Mouse (Mus musculus) midbrain, postnatal 0 days (tissue): ENCODE measurements at regions not wholly inside any gene's neighbourhood (a gene's known extent, or its start where the extent isn't known, plus 50 kb on each side); places are given as distances from the start of the nearest gene placed in this dataset.

Source experiments
- ATAC-seq: fragments of 200-750 bp; cut with Nextera tagmentation; 2 replicates; pipeline ENCODE4 v1.8.0; 2017; ENCODE audit warnings: moderate number of reproducible peaks, mild to moderate bottlenecking, moderate TSS enrichment, moderate library complexity; ENCODE audit not compliant: low FRiP score
- DNase-seq: peaks from one replicate; pipeline ENCODE4 v3.0.0-alpha.2; 2015; ENCODE audit warnings: low spot score
- H3K27ac ChIP-seq: fragments of 300-500 bp; sonication (generic); 2 replicates; pipeline ENCODE4 v1.5.1; 2014; ENCODE audit warnings: low read depth, mild to moderate bottlenecking, low read length, mixed read lengths
- H3K27me3 ChIP-seq: fragments of 300-500 bp; sonication (generic); 2 replicates; pipeline ENCODE4 v1.6.1; 2014; ENCODE audit warnings: low read length, control low read depth, mixed read lengths; ENCODE audit not compliant: insufficient read depth
- H3K36me3 ChIP-seq: fragments of 300-500 bp; sonication (generic); 2 replicates; pipeline ENCODE4 v1.6.1; 2014; ENCODE audit warnings: low read length, control low read depth, mixed read lengths; ENCODE audit not compliant: insufficient read depth
- H3K4me1 ChIP-seq: fragments of 300-500 bp; sonication (generic); 2 replicates; pipeline ENCODE4 v1.6.1; 2014; ENCODE audit warnings: mild to moderate bottlenecking, control low read depth, antibody characterized with exemption, low read length, mixed read lengths; ENCODE audit not compliant: insufficient read depth
- H3K4me2 ChIP-seq: fragments of 300-500 bp; sonication (generic); 2 replicates; pipeline ENCODE4 v1.6.1; 2014; ENCODE audit warnings: low read depth, mild to moderate bottlenecking, low read length, mixed read lengths; ENCODE audit not compliant: poor library complexity, severe bottlenecking
- H3K4me3 ChIP-seq: fragments of 300-500 bp; sonication (generic); 2 replicates; pipeline ENCODE4 v1.5.1; 2014; ENCODE audit warnings: low read depth, mild to moderate bottlenecking, low read length, moderate library complexity
- H3K9ac ChIP-seq: fragments of 300-500 bp; sonication (generic); replicated peaks from 2 replicates; pipeline ENCODE4 v1.6.1; 2014; ENCODE audit warnings: mild to moderate bottlenecking, low read length, moderate library complexity, mixed read lengths; ENCODE audit not compliant: poor library complexity, severe bottlenecking
- H3K9me3 ChIP-seq: fragments of 300-500 bp; sonication (generic); 2 replicates; pipeline ENCODE4 v1.6.1; 2016; ENCODE audit warnings: low read length, control low read depth
- CTCF ChIP-seq: IDR thresholded peaks from 2 replicates; pipeline ENCODE4 v1.5.1; 2016; ENCODE audit warnings: antibody characterized with exemption, mild to moderate bottlenecking
- whole genome bisulfite sequencing: fragments of 180-500 bp; shearing (Covaris S2); extraction: QIAGEN DNeasy Blood & Tissue Kit; methylation state at CpG from one replicate; pipeline ENCODE4 v1.1.7; 2014; 5-methylcytosine and 5-hydroxymethylcytosine counted together

DNA sequence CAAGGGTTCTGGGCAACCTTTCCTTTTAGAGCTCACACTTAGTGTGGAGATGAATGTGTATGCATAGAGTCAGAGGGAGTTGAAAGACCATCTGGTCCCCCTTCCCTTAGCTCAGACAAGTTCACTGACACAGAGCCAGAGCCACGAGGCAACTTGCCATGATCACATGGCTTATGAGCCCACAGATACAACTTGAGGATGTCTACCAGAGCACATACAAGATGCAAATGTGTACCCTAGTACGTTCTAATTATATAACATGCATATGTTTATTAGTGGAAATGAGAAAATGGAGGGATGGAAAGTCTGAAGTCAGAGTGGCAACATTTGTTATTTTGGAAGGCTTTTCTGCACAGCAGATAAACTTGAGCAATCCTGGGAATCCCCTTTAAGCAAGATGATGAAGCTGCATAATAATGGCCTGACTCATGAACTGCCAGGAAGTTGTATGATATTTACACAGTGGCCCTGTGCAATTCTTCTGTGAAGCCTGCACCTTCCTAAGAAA is 170.0 kb downstream of the Cd47 start:
- Histone ChIP-seq H3K4me2 (no peak overlapping the region), H3K27me3 (no peaks in the 10 kb centered on the region), H3K4me1 (peaks cover 2% of the 10 kb centered on the region; the same call in 1 of the 2 replicates), H3K36me3 (no peaks in the 10 kb centered on the region), H3K9ac (no peak overlapping the region), H3K9me3 (no peaks in the 10 kb centered on the region), H3K4me3 (no peak overlapping the region), H3K27ac (no peak overlapping the region)
- 77% methylated on average over 2 of the region's 2 CpGs for WGBS
- no peak for TF ChIP-seq CTCF
- ATAC-seq = no peak
- DNase-seq = no peak

DNA sequence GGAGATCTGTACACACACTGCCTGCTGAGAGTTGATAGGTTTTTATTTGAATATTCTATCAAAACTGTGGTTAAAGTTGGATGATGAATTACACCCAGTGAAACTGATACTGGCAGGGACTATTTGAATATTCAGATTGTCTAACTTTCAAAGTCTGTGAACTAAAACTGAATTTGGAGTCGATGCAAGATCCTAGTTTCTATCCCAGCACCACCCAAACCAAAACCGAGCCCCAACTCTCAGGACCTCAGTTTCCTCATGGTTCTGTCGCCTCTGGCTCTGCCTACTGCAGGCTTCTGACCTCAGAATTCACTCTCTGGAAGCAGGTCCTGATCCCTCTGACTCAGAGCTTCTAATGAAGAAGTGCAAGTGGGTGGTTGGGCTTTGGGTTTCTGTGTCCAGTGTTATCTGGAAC is 170.8 kb downstream of the Cd47 start:
- ATAC-seq = no peak
- no peaks in the 10 kb centered on the region for H3K9me3 ChIP-seq
- no peaks in the 10 kb centered on the region for H3K36me3 ChIP-seq
- no peaks in the 10 kb centered on the region for H3K27me3 ChIP-seq
- H3K27ac ChIP-seq = no peak overlapping the region
- no peak for DNase-seq
- no peak overlapping the region for H3K4me2 ChIP-seq
- no peak overlapping the region for H3K4me3 ChIP-seq
- H3K4me1 ChIP-seq = no peaks in the 10 kb centered on the region
- no peak for TF ChIP-seq CTCF
- no peak overlapping the region for H3K9ac ChIP-seq
- WGBS = 95% methylated on average over 3 of the region's 3 CpGs

DNA sequence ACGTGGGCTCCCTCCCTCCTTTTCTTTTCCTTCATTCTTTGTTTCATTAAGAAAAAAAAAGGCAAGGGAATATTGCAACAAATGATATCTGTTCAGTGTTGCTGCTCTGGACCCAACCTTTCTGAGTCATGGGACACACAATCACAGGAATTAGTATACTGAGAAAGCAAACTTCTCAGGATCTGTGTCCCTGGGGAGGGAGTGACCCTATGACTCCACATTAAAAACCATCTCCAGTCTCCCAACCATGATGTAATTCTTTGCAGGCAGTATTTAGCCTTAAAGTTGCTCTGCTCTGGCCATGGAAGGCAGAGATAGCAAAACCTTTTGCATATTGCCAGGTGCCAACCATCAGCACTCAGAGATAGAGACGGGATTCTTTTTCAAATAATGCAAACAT is 176.9 kb downstream of the Cd47 start:
- 83% methylated on average over 2 of the region's 2 CpGs for WGBS
- no peak for DNase-seq

DNA sequence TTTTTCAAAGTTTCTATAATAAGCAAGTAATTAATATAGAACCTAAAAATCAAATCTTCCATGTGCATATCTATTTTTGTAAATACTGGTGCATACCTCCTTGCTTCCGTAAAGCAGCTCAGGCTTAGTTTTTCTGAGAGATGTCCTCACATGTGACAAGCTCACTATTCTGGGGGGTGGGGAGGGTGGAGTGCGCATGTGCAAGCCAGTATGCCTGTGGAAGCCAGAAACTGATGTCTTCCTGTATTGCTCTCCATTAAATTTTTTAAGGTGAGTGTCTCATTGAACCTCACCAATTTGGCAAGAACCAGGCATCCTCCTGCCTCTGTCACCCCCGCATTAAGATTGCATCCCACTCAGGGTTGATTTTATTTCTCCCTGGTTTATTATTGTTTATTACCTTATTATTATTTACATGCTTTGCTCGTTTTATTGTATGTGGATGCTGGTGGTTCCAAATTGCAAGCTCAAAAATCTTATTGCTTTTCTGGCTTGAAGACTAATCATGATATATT is 179.2 kb downstream of the Cd47 start:
- no peak for ATAC-seq
- H3K36me3 ChIP-seq = no peaks in the 10 kb centered on the region
- DNase-seq = peak; percentile 56
- H3K4me2 ChIP-seq = no peak overlapping the region
- no peaks in the 10 kb centered on the region for H3K4me1 ChIP-seq
- 93% methylated on average over 4 of the region's 4 CpGs for WGBS
- H3K27ac ChIP-seq = no peak overlapping the region
- no peak for TF ChIP-seq CTCF
- H3K9ac ChIP-seq = no peak overlapping the region
- no peaks in the 10 kb centered on the region for H3K27me3 ChIP-seq
- H3K9me3 ChIP-seq = no peaks in the 10 kb centered on the region
- H3K4me3 ChIP-seq = no peak overlapping the region

More for the DNA sequence above, 176.9 kb downstream of the Cd47 start:
- H3K4me3 ChIP-seq = no peak overlapping the region
- no peaks in the 10 kb centered on the region for H3K4me1 ChIP-seq
- H3K4me2 ChIP-seq = no peak overlapping the region
- no peaks in the 10 kb centered on the region for H3K27me3 ChIP-seq
- H3K36me3 ChIP-seq = no peaks in the 10 kb centered on the region
- no peak overlapping the region for H3K9ac ChIP-seq
- no peak for ATAC-seq
- TF ChIP-seq CTCF = no peak
- H3K9me3 ChIP-seq = no peaks in the 10 kb centered on the region
- H3K27ac ChIP-seq = no peak overlapping the region

DNA sequence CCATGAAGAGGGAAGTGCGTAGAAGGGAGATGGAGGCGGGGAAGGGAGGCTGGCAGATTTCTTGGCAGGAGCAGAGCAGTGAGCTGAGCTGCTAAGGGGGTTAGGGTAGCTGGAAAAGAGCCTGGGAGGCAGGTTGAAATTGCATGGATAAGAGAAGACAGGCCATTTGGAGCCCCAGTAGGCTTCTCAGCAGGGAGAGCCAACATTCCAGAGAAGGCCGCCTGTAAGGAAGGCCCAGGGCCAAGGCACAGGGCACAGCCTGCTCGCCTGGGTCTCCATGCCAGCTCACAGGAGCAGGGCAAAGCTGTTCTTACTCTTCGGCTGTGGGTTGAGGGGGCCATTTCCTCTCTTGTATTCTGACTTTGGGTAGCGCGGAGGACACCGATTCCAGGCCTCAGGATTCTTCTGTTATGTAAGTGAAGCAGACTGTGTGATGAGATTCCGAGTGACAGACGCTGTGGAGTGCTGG is 179.9 kb downstream of the Cd47 start:
- peak; percentile 56; the same call in 1 of the 2 replicates for ATAC-seq
- TF ChIP-seq CTCF = no peak

DNA sequence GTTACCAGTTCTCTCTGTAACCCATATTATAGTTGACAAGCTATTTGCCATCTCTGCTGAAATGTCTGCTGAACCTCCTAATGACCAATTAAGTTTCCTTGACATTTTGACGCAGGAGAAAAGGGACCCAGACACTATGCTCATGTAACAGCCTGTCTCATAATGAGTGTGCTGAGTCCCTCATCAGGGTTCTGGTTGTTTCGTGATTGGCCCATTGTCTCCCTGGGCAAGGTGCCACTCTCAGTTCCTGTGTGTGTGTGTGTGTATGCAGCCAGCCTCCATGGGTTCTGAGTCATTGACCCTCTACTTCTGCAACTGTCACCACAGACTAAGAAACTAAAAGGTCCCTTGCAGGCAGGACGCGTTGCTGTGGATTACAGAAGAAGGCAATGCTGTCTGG is 181.8 kb downstream of the Cd47 start:
- no peaks in the 10 kb centered on the region for H3K36me3 ChIP-seq
- no peak overlapping the region for H3K9ac ChIP-seq
- WGBS = 72% methylated on average over 4 of the region's 4 CpGs
- H3K4me1 ChIP-seq = no peaks in the 10 kb centered on the region
- ATAC-seq (no peak), DNase-seq (no peak)
- H3K4me2 ChIP-seq = no peak overlapping the region
- no peak overlapping the region for H3K4me3 ChIP-seq
- no peaks in the 10 kb centered on the region for H3K9me3 ChIP-seq
- no peak overlapping the region for H3K27ac ChIP-seq
- no peaks in the 10 kb centered on the region for H3K27me3 ChIP-seq
- TF ChIP-seq CTCF = no peak

More for the DNA sequence above, 179.9 kb downstream of the Cd47 start:
- DNase-seq = peak; percentile 85
- no peaks in the 10 kb centered on the region for H3K4me1 ChIP-seq
- 46% methylated on average over 10 of the region's 10 CpGs for WGBS
- H3K36me3 ChIP-seq = no peaks in the 10 kb centered on the region
- H3K9ac ChIP-seq = no peak overlapping the region
- H3K27me3 ChIP-seq = no peaks in the 10 kb centered on the region
- no peak overlapping the region for H3K4me2 ChIP-seq
- no peaks in the 10 kb centered on the region for H3K9me3 ChIP-seq
- no peak overlapping the region for H3K27ac ChIP-seq
- no peak overlapping the region for H3K4me3 ChIP-seq
